Mouse (Mus musculus): ENCODE data around the gene Nars2.

Nars2 gene

DNA sequence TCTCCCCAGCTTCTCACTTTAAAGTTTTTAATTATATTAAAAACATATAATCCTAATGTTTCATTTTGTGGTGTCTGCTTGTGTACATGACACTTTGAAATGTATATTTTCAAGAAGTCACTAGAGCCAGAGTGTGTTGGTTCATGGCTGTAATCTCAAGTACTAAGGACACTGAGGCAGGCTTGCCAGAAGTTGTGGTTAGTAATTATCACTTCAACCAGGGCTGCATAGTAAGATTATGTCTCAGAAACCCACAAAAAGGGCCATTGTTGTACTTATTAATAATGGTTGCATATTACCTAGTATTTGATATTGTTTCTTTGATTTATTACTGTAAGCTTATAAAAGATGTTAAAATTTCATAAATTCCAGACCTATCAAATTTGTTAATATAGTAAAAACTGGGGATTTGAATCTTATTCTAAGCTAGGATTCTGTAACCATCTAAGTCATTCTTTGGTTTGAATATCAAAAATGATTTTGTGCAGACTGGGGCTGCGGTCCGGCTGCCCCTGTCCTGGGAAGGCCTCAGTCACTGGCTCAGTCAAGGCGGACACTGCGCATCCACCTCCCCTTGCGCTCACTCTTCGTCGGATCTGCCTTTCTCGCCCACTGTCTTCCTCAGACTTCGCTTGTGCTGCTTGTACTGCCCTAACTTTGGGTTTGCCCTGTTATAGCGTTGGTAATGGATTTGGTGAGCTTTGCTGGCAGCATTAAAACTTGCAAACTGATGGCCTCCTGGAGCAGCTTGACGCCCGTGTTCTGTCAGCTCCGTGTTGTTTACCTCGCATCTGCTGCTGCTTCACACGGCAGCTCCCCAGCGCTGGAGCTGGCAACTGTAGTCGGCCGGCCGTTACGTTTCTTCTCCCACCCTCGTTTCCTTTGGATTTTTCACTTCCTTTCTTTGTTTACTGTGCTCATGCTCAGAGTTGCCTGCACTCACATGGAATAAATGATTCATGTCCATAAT lies 20.0 kb downstream of the Nars2 start:
- no peak for DNase-seq

DNA sequence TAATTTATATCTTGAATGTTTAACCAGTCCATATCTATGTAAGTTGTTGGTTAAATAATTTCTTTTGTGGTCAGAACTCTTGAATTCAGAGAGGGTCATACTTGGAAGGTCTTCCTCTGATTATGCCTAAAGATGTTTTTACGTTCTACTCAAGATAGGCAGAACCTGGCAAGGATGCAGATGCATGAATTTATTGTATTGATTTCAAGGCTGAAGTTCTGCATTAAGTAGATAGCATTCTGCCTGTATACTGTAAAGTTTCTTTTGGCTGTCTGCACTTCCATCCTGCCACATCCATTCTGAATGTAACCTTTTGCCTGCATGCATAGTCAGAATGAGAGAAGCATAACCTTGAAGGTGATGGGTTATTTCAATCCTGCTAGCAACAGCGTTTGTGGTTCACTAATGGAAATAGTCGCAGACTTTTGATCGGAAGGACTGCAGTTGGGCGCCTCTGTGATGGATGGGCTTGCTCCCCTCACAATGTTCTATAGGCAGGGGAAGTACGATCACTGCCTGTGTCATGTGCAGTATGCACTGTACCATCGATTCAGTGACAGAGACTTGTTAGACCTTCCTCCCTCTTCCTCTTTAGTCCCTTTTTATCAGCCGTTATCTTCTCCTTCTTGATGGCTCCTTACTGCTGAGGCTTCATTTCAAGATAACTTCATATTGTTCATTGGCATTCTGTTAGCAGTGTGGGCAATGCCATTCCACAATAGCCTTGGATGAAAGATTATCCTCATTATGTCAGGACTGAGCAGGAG lies 21.0 kb downstream of the Nars2 start:
- DNase-seq = no peak

DNA sequence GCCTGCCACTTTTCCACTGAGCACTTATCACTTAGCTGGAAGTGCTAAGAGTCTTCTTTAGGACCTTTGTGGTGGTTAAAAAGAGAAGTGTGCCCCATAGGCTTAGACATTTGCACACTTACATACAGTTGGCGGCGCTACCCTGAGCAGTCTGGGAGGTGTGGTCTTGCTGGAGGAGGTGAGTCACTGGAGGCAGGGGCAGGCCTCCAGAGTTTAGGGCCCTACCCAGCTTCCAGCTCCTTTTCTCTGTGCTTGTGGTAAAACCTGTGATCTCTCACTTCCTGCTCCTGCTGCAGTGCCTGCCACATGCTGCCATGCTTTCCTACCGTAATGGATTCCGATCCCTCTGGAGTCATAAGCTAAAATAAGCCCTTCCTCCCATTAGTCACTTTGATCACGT lies 24.6 kb downstream of the Nars2 start:
- no peak for DNase-seq

DNA sequence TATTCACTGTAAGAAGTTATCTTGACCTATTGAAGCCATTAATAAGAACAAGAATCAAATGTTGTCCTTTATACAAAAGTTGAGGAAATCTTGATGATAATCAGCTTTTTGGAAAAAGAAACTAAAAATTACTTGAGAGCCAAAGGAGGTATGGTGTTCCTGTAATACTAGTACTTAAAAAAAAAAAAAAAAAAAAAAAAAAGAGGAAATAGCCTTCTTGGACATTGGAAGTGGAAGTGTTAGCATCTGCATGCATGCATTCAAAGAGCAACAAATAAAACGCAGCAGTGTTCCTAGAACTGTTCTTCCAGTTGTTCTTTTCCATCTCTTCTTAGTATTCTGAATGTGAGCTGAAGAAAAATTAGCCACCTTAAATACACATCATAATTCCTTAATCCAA lies 25.9 kb downstream of the Nars2 start:
- DNase-seq = no peak

DNA sequence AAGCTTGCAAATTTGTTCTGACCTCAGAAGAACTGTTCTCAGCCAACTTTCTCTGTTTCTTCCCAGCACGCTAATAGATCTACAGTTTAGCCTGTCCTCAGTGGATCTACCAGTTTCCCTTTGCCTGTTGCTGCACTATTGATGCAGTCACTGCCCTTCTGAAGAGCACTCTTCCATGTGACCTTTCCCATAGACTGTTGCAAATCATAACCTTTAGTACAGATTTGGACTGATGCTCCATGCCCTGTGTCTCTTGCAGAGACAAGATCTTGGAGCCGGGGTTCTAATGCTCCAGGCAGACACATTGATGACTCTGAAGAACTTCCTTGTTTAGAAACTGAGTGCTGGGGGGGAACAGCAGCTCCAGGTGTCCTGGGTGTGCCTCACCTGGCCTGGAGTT lies 30.1 kb downstream of the Nars2 start:
- DNase-seq = no peak

DNA sequence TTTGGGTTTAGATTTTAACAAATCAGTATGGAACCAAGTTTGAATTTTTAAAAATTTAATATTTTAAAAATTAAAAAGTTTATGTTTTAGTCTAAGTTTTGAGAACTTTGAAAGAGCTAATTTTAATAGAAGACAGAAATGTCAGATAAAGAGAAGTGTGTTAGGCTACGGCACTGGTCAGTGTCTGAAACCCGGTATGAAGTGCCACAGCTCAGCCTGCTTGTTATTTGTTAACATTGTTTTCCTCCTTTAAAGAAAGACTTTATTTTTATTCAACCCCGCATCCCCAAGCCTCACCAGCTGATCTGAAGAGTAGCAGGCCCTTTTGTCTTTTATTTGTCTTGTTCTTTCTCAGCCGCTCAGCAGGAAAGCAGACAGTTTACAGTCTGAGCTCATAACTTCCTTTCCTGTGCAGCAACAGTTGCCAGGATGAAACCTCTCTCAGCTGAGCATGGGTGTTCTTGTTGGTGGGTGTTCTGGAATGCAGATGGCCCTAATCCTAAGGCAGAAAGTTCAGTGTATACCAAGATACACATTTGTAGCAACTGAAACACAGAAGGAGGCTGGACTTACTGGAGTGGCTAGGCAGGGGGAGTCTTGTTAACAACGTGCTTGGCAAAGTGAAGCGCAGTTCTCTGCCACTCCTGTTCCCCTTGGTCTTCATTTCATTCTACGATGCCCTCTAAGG lies 32.5 kb downstream of the Nars2 start:
- DNase-seq = peak; percentile 51

DNA sequence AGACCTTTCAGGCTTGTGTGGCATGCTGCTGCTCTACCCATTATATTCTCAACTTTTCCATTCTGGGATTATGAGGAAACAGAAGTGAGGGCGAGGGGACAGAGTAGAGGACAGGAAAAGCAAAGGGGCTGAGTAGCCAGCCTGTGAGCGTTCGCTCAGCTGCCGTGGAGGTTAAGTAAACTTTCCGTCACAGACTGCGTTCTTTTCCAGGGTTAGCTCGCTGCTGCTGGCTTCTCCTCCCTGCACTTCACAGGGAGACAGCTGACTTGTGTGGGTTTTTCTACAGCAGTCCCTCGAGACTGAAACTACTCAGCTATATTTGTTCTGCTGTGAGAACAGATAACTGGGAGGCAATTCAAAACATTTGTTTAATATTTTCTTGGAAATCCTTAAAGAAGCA lies 34.5 kb downstream of the Nars2 start:
- DNase-seq = peak; percentile 39

DNA sequence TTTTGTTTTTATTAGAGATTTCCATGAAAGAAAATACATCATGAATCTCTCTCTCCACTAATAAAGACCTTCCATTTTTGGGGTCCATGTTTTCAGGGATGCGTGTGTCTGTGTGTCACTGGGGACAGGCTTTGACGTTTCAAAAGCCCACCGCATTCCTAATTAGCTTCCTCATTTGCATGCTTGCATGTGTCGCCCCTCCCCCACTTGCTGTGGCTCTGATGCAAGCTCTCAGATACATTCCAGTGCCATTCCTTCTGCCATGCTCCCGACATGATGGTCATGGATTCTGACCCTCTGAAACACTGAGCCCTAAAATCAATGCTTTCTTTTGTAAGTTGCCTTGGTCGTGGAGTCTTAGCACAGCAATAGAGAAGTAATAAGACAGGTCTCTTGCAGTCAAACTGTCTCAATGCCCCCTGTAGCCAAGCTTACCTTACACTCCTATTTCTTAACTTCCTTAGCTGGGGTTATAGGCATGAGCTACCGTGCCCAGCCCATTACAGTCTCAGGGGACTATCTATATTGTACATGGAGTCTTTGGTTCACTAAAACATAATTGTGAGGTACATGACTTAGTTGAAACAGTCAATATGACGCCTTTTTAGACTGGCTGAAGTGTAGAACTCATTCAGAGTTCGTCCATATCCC lies 35.6 kb downstream of the Nars2 start:
- no peak for DNase-seq

DNA sequence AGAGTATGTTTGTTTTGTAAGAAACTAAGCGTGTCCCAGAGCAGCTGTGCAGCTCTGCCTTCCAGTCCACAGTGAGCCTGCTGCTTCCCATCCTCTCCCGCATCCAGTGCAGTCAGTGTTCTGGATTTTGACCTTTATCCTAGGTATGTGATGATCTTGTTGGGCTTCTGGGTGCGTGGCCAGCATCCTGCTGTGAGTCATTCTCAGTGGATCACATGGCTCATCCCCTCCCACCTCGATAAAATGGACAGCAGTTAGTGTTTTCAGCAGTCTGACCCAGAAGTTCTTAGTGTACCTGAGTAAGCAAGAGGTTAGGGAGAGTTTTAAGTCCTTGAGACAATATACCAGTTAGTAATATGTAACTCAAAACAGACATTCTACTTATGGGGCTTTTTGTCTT lies 36.4 kb downstream of the Nars2 start:
- no peak for DNase-seq

DNA sequence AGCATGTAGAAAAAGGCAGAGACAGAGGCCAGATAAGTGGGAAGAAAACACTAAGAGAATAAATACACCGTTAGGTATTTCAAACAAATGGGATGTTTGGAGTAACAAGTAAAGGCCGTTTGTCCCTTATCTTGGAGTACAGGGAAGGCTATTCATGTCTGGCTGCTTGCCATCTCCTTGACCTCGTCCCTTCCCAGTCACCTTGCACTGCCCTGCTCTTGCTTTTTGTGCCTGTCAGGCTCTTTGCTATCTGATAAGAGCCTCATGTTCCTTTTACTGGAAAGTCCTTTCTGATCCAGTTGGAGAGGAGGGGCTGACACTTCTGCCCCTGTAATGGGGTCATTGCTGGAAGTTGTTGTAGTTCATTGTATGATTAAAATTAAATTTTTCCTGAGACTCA lies 61.7 kb downstream of the Nars2 start:
- no peak for DNase-seq

DNA sequence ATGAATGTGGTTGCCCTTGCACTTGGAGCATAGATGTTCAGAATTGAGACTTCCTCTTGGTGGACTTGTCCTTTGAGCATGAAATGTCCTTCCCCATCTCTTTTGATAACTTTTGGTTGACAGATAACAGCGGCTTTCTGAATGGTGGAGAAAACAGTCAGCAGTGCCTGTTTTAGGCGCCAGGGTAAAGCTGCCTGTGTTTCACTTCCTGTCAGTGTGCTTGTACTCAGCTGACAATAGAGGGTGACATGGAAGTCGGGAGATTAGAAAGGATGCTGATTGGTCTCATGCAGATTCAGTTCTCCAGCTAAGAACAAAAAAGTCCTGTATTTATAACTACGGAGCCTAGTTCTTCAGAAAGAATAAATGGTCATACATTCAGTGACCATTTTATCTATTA lies 66.7 kb downstream of the Nars2 start:
- DNase-seq = no peak

DNA sequence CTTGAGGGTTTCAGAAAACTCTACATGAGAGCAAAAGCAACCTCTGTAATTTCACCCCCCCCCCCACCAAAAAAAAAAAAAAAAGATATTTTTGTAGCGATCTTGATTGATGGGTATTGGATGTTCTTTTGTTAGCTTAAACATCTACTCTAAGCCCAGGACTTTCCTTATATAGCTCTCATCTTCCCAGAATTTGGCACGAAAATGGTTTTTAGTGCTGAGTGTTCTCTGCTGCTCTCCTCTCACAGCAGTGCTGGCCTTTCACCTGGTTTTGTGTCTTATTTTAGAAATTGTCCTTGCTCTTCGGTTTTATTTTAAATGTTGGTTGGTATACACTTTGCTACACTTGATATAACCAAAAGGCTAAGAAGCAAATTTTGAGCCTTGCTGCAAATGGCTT lies 67.1 kb downstream of the Nars2 start:
- DNase-seq = no peak

DNA sequence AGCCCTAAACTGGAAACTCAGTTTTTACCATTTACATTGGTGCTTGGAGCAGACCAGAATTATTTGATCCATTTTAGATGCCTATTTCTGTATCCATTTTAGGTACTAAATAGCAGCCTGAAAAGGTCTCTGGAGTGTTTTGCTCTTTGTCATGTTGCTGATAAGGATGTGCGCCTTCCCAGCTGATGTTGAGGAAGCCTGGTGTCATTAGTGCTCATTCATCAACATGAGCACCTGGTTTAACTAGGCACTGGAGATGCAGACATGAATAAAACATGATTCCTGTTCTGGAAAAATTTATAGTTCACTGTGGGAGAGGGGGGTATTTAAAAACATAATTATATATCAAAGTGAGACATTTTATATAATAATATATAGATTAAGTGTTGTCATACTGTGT lies 68.0 kb downstream of the Nars2 start:
- DNase-seq = no peak

DNA sequence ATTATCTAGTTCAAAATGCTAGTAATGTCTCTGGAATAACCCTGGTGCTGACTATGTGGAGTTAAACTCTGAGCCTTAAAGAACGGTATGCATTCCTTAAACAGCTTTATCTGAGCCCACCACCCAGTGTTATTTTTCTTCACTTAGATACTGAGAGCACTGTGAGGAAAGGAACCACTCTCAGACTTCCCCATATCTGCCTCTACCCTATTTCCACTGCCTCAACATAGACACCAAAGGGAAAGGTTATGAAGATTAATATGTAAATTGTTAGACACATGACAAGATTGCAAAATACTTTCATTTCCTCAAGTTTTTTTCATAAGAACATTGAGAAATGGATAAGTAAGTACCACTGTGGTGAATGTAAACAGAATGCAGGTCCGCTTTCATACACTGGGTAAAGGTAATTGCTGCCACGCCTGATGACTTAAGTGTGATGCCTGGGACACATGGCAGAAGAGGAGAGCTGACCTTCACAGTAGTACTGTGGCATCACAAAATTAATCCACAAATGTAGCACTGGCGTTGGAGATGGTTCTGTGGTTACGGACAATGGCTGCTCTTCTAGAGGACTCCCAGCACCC lies 75.6 kb downstream of the Nars2 start:
- DNase-seq = no peak

DNA sequence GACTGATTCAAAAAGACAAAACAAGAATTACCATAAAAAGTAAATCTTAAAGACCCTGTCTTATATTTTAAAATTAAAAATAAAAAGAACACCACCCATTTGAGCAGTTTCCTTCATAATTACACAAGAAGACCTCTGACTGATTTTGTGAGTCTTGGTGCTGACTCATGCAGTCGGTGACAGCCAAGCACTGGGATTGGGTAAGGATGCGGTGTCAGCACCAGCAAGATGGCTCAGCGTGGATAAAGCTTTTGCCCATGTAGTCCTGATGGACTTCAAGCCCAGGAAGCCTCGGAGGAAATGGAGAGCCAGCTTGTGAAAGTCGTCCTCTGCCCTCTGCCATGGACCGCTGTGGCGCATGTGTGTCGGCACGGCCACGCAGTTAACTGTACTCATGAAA lies 77.8 kb downstream of the Nars2 start:
- no peak for DNase-seq

DNA sequence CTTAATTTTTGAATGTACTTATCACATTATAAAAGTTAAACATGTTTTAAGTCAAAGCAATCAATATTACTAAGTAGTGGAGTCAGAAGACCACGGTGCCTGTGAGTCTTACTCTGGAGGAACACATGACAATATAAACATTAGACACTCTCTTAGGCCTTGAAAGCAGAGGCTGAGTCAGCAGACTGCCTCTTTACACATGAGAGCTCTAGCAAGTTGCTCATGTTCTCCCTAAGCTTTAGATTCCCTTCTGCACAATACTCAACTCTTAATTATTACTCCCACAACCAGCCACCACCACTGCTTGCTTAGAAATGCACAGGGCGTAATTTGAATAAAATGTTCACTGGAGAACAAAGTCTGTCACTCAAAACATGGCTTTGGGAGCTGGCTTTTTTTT lies 81.1 kb downstream of the Nars2 start:
- no peak for DNase-seq

DNA sequence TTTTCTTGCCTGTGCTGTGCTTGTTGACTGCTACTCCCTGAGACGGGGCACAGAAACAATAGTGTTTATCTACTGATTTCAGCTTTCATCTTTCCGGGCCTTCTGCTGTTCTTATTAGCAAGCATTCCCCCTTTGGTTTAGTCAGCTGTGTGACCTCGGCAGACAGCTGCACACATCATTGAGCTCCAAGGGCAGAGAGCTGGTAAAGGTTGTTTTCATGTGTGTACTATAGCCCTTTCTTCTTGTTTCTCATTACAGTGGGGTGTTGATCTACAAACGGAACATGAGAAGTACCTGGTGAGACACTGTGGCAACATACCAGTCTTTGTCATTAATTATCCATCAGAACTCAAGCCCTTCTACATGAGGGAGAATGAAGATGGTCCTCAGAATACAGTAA lies 88.3 kb downstream of the Nars2 start:
- no peak for DNase-seq

DNA sequence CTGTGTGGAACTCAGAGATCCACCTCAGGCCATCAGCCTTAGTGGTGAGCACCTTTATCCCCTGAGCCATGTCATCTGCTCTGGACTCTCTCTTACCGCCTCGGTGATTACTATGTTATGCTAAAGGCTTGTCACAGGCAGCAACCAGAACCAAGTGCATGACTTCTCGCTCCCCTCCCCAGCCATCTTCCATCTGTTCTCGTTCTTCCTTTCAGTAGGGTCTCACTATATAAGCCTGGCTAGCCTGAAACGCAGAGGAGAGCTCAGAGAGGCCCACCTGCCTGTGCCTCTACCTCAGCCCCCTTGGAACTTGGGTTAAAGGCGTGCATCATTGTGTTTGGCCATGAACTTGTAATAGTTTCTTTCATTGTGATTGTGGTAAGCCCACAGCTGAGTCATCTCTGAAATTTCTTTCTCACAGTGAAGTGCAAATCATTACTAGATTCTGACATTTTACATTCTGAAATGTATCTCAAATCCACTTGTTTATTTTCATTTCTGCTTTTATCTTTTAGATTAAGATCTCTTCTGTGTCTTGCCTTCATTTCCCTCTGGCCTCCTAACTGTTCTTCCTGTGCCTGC lies 90.7 kb downstream of the Nars2 start:
- no peak for DNase-seq

DNA sequence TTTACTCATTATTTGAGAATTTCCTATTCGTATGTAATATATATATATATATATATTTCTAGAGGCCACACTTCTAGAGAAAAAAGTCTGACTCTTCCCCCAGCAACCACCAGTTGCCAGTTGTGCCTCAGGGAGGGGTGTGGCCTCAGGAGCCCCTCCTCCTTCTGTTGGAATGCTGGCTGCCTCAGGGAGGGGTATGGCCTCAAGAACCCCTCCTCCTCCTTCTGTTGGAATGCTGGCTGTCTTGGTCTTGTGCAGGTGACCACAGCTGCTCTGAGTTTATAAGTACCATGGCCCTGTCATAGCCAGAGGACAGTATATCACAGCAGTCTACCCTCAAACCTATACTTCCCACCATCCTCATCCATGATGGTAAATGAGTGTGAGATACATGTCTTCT lies 91.7 kb downstream of the Nars2 start:
- DNase-seq = no peak

DNA sequence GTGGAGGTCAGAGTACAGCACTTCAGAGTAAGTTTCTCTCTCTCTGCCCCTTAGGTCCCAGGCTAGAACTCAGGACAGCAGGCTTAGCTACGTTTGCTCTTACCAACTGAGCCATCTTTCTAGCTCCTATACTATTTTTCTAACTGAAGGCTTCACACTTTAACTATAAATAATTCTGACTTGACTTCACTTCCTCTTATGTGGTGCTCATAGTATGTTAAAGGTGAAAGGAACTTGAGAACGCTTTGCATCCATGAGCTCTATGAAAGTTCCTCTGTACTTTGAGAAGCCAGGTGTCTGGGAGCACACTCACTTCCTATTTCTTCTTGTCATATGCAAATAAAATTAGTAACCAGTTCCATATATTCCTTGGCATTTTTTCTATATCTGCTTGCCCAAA lies 109.7 kb downstream of the Nars2 start:
- DNase-seq = no peak

DNA sequence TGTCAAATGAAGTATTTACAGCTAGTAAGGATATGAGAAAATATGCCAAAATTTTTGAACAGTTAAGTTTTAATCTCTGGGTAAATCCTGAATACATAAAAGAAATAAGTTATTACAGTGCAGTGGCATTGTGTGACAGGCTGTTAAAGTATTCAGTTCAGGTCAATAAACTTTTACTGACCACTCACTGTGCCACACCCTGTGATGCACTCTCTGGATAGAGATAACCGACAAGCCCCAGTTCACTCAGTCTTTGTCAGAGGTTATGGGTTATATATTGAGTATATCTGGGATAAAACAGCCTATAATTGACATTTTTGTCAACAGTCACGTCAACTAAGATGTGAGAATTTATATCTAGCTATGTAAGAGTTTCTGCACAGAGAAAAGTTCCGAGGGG lies 120.2 kb downstream of the Nars2 start:
- DNase-seq = no peak

DNA sequence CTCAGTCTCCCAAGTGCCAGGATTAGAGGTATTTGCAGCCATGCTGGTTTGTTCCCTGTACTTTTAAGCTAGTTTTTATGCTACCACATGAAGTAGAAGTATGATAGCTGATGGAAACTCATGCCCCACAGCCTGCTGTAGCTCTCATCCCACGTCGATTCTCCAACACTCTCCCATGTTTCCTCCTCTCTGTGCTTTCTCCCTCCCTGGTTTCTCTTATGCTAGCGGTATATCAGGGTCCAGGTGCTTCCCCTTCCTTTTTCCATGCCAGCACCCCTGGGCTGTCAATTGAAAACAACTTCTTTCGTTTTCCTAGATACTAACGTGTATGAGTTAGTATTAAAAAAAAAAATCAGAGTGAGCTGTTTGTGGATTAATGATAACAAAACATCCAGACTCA lies 120.8 kb downstream of the Nars2 start:
- no peak for DNase-seq

Measured in layer of hippocampus, adult 9-11 months (tissue).